Mouse (Mus musculus): ENCODE data around the gene Itga6. TPM values are rescaled to one million over a fixed set of nuclear protein-coding genes. Genes with fewer than 3 reads are reported as not detected.

The Itga6 gene
- polyA plus RNA-seq, 1 experiment from 2014 or later, result 5.3 TPM

DNA sequence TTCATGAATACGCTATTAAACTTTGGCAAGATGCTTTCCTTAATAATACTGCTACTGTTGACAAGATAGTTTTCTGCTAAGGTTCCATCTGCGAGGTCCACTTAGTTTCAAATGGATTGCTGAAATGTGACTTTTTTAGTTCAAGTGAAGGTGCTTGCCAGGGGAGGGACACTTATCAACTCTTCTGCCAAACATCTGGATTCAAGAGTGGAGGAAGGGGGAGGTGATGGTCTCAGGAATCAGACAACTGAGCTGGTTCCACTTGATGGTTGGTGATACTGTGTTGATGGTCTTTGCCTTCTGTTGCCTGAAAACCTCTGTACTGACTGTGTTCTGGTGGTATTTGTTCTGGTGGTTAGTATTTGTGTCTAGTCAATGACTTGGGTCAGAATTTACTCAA is 129.0 kb downstream of the Itga6 start:
- H3K4me2 ChIP-seq (ENCODE audit: low read depth, low read length), result peak overlapping the region; percentile 95
- H3K27ac ChIP-seq (ENCODE audit: low read length), result peak overlapping the region; percentile 96
- no peaks in the 10 kb centered on the region for H3K9me3 ChIP-seq (replicated peaks; ENCODE audit: control insufficient read depth, low read length)
- H3K36me3 ChIP-seq (ENCODE audit: control insufficient read depth, insufficient read depth), result no peaks in the 10 kb centered on the region
- ATAC-seq (ENCODE audit: low read depth), result 0 out of 2 replicates have a peak, but pooled peaks have one; percentile 9
- H3K27me3 ChIP-seq (ENCODE audit: control insufficient read depth, insufficient read depth, low read depth, low read length), result no peaks in the 10 kb centered on the region
- peaks cover 46% of the 10 kb centered on the region for H3K4me1 ChIP-seq (ENCODE audit: control insufficient read depth, low read depth, low read length)
- peak overlapping the region; percentile 98 for H3K9ac ChIP-seq (ENCODE audit: low read depth, low read length)
- WGBS (ENCODE audit: insufficient replicate concordance), result 30% methylated on average over 2 of the region's 2 CpGs
- H3K4me3 ChIP-seq (ENCODE audit: low read depth, low read length), result peak overlapping the region; percentile 94

DNA sequence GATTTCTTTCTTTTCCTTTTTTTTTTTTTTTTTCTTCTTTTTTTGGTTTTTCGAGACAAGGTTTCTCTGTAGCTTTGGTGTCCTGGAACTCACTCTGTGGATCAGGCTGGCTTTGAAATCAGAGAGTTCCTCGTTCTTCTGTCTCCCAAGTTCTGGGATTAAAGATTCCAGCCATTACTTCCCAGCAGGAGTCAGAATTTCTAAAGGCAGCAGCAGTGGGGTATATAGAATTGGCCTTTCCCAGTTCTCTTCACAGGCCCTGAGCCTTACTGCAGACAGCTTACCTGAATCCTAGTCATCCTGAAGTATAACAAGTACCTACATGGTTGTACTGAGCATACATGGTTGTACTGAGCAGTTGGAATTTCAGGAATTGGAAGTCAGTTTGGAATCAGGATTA is 129.4 kb downstream of the Itga6 start:
- H3K4me1 ChIP-seq (ENCODE audit: control insufficient read depth, low read depth, low read length), result peaks cover 49% of the 10 kb centered on the region
- H3K9me3 ChIP-seq (replicated peaks; ENCODE audit: control insufficient read depth, low read length), result no peaks in the 10 kb centered on the region
- H3K27ac ChIP-seq (ENCODE audit: low read length), result peak overlapping the region; percentile 96
- no peak for ATAC-seq (ENCODE audit: low read depth)
- peak overlapping the region; percentile 95 for H3K4me2 ChIP-seq (ENCODE audit: low read depth, low read length)
- peak overlapping the region; percentile 98 for H3K9ac ChIP-seq (ENCODE audit: low read depth, low read length)
- peak overlapping the region; percentile 94 for H3K4me3 ChIP-seq (ENCODE audit: low read depth, low read length)
- H3K36me3 ChIP-seq (ENCODE audit: control insufficient read depth, insufficient read depth), result no peaks in the 10 kb centered on the region
- H3K27me3 ChIP-seq (ENCODE audit: control insufficient read depth, insufficient read depth, low read depth, low read length), result no peaks in the 10 kb centered on the region
- 45% methylated on average over 2 of the region's 2 CpGs for WGBS (ENCODE audit: insufficient replicate concordance)

DNA sequence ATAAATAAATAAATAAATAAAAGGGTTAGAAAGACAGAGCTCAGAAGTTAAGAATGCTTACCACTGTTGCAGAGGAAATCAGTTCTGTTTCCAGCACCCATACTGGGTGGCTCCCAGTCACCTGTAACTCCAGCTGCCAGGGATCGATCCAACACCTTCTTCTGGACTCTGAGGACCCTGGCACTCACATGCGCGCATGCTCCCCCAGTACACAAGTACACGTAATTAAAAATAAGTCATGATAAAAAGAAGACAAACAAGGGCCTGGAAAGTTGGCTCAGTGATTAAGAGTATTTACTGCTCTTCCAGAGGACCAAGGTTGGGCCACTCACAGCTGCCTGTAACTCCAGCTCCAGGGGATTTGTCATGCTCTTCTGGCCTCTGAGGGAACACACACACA is 132.4 kb downstream of the Itga6 start:
- ATAC-seq (ENCODE audit: low read depth), result no peak
- H3K27me3 ChIP-seq (ENCODE audit: control insufficient read depth, insufficient read depth, low read depth, low read length), result no peaks in the 10 kb centered on the region
- H3K4me1 ChIP-seq (ENCODE audit: control insufficient read depth, low read depth, low read length), result peaks cover 41% of the 10 kb centered on the region

DNA sequence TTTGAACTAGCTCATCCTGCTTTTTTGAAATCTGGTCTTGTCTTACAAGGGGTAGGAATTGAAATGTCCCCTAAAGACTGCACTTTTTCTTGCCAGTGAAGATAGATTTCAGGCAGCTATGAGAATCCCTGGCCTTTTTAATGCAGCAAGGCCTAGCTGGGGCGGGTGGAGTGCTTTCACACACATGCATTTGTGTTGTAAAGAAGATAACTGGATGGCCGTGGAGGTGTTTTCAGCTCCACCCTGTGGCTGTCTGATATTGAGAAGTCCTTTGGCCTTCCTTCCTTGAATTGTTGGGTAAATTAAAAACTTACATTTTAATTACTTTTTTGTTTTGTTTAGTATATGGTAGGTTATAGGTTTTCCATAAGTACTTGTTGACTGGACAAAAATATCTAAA is 133.0 kb downstream of the Itga6 start:
- H3K9ac ChIP-seq (ENCODE audit: low read depth, low read length), result peak overlapping the region; percentile 33
- peak; percentile 63 for ATAC-seq (ENCODE audit: low read depth)
- WGBS (ENCODE audit: insufficient replicate concordance), result 19% methylated on average over 2 of the region's 2 CpGs

More for the DNA sequence above, 132.4 kb downstream of the Itga6 start:
- Histone ChIP-seq H3K9me3 (replicated peaks; ENCODE audit: control insufficient read depth, low read length) (no peaks in the 10 kb centered on the region), H3K9ac (ENCODE audit: low read depth, low read length) (peak overlapping the region; percentile 33), H3K36me3 (ENCODE audit: control insufficient read depth, insufficient read depth) (peaks cover 15% of the 10 kb centered on the region), H3K27ac (ENCODE audit: low read length) (peak overlapping the region; percentile 79), H3K4me3 (ENCODE audit: low read depth, low read length) (no peak overlapping the region), H3K4me2 (ENCODE audit: low read depth, low read length) (peak overlapping the region; percentile 4; the same call in 1 of the 2 replicates)
- 81% methylated on average over 4 of the region's 4 CpGs for WGBS (ENCODE audit: insufficient replicate concordance)

DNA sequence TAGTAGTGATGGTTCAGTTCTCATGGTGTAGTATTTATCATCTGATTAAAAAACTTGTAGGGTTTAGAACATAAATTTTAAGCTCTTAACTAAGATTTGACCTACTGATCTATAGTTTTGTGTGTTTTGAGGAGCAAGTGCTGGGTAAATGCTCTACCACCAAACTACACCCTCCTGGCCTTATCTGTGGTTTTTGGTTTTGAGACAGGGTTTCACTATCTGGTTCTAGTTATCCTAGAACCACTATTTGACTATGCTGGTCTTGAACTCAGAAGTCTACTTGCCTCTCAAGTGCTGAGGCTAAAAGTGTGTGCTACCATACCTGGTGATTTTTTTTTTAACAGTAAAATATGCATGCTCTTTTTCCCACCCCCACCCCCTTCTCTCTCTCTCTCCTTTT is 133.5 kb downstream of the Itga6 start:
- Histone ChIP-seq H3K9me3 (replicated peaks; ENCODE audit: control insufficient read depth, low read length) (no peaks in the 10 kb centered on the region), H3K9ac (ENCODE audit: low read depth, low read length) (no peak overlapping the region), H3K4me2 (ENCODE audit: low read depth, low read length) (0 out of 2 replicates have a peak overlapping the region, but pooled peaks have one; percentile 41), H3K36me3 (ENCODE audit: control insufficient read depth, insufficient read depth) (peaks cover 16% of the 10 kb centered on the region), H3K27ac (ENCODE audit: low read length) (peak overlapping the region; percentile 72), H3K4me1 (ENCODE audit: control insufficient read depth, low read depth, low read length) (peaks cover 37% of the 10 kb centered on the region), H3K4me3 (ENCODE audit: low read depth, low read length) (no peak overlapping the region), H3K27me3 (ENCODE audit: control insufficient read depth, insufficient read depth, low read depth, low read length) (no peaks in the 10 kb centered on the region)
- ATAC-seq (ENCODE audit: low read depth), result peak; percentile 60

More for the DNA sequence above, 133.0 kb downstream of the Itga6 start:
- Histone ChIP-seq H3K27me3 (ENCODE audit: control insufficient read depth, insufficient read depth, low read depth, low read length) (no peaks in the 10 kb centered on the region), H3K9me3 (replicated peaks; ENCODE audit: control insufficient read depth, low read length) (no peaks in the 10 kb centered on the region), H3K27ac (ENCODE audit: low read length) (peak overlapping the region; percentile 79), H3K4me2 (ENCODE audit: low read depth, low read length) (peak overlapping the region; percentile 4), H3K36me3 (ENCODE audit: control insufficient read depth, insufficient read depth) (peaks cover 15% of the 10 kb centered on the region), H3K4me3 (ENCODE audit: low read depth, low read length) (no peak overlapping the region), H3K4me1 (ENCODE audit: control insufficient read depth, low read depth, low read length) (peaks cover 41% of the 10 kb centered on the region)

DNA sequence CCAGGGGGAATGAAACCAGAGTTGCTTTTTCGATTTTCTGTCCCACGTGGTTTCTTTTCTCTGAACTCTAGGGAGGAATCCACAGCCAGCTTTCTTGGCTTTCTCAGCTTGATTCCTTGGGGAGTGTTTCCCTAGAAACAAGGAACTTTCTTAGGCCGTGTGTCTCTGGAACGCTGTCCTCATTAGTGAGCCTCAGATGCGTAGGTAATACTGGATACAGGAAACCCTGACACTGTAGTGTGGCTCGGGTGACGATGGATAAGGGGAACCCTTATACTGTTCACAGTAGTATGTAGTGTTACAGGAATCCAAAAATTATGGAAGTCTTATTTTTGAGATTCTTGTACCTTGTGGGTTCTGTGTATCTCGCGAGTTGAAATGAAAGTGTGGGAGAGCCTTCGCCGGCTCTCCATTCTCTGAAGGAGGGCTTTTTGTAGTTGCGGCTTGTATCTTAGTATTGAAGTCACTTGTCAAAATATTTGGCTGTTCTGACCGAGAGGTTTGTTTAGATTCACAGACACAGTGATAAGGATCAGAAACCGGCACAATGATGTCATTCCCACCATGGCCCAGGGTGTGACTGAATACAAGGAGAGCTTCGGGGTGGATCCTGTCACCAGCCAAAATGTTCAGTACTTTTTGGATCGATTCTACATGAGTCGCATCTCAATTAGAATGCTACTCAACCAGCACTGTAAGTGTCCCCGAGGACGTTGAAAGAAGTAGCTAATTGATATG is 137.7 kb downstream of the Itga6 start:
- Histone ChIP-seq H3K4me3 (ENCODE audit: low read depth, low read length) (no peak overlapping the region), H3K9ac (ENCODE audit: low read depth, low read length) (no peak overlapping the region), H3K4me1 (ENCODE audit: control insufficient read depth, low read depth, low read length) (peaks cover 10% of the 10 kb centered on the region), H3K27me3 (ENCODE audit: control insufficient read depth, insufficient read depth, low read depth, low read length) (no peaks in the 10 kb centered on the region), H3K4me2 (ENCODE audit: low read depth, low read length) (no peak overlapping the region), H3K9me3 (replicated peaks; ENCODE audit: control insufficient read depth, low read length) (no peaks in the 10 kb centered on the region), H3K27ac (ENCODE audit: low read length) (no peak overlapping the region), H3K36me3 (ENCODE audit: control insufficient read depth, insufficient read depth) (peaks cover 42% of the 10 kb centered on the region)
- 81% methylated on average over 19 of the region's 19 CpGs for WGBS (ENCODE audit: insufficient replicate concordance)
- no peak for ATAC-seq (ENCODE audit: low read depth)

DNA sequence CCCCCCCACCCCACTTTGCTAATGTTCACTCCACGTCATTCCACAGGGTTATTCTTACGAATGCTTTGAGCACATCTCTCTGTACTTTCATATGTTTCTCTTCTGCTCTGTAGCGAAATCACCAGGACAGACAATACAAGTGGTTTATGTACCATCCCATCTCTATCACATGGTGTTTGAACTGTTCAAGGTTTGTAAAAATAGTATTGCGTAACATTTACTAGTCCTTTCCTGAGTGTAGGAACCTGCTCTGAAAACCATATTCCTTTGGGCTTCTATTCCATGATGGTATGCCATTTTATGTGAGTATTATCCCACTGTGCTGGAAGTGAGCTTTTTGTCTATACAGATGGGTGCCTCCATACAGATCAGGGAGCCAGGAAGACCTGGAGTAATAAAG is 141.9 kb downstream of the Itga6 start:
- ATAC-seq (ENCODE audit: low read depth), result no peak

DNA sequence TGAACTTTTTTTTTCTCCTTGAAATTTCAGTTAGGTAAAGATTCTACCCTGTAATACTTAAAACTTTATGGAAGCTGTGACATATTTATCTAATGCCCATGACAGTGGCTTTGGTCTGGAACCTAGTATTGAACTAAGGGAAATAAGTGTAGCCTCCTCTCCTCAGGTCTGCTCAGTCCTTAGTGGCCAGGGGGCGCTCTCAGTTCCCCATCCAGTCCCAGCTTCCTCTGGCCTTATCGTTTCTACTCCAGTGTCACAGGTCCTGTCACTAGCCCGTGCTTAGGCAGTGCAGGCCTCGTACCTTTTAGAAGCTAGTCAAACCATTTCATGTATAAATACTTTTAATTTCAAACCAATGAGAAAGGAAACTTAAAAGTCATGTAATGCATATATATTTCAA is 143.0 kb downstream of the Itga6 start:
- H3K36me3 ChIP-seq (ENCODE audit: control insufficient read depth, insufficient read depth), result peaks cover 53% of the 10 kb centered on the region
- H3K9ac ChIP-seq (ENCODE audit: low read depth, low read length), result no peak overlapping the region
- H3K4me2 ChIP-seq (ENCODE audit: low read depth, low read length), result no peak overlapping the region
- WGBS (ENCODE audit: insufficient replicate concordance), result 62% methylated on average over 4 of the region's 4 CpGs
- H3K4me3 ChIP-seq (ENCODE audit: low read depth, low read length), result no peak overlapping the region
- H3K9me3 ChIP-seq (replicated peaks; ENCODE audit: control insufficient read depth, low read length), result no peaks in the 10 kb centered on the region
- no peak overlapping the region for H3K27ac ChIP-seq (ENCODE audit: low read length)
- no peaks in the 10 kb centered on the region for H3K4me1 ChIP-seq (ENCODE audit: control insufficient read depth, low read depth, low read length)
- ATAC-seq (ENCODE audit: low read depth), result no peak
- no peaks in the 10 kb centered on the region for H3K27me3 ChIP-seq (ENCODE audit: control insufficient read depth, insufficient read depth, low read depth, low read length)

More for the DNA sequence above, 141.9 kb downstream of the Itga6 start:
- Histone ChIP-seq H3K9ac (ENCODE audit: low read depth, low read length) (no peak overlapping the region), H3K27ac (ENCODE audit: low read length) (no peak overlapping the region), H3K27me3 (ENCODE audit: control insufficient read depth, insufficient read depth, low read depth, low read length) (no peaks in the 10 kb centered on the region), H3K4me2 (ENCODE audit: low read depth, low read length) (no peak overlapping the region), H3K4me3 (ENCODE audit: low read depth, low read length) (no peak overlapping the region), H3K9me3 (replicated peaks; ENCODE audit: control insufficient read depth, low read length) (no peaks in the 10 kb centered on the region), H3K4me1 (ENCODE audit: control insufficient read depth, low read depth, low read length) (no peaks in the 10 kb centered on the region), H3K36me3 (ENCODE audit: control insufficient read depth, insufficient read depth) (peaks cover 46% of the 10 kb centered on the region)
- WGBS (ENCODE audit: insufficient replicate concordance), result 87% methylated on average over 4 of the region's 4 CpGs

DNA sequence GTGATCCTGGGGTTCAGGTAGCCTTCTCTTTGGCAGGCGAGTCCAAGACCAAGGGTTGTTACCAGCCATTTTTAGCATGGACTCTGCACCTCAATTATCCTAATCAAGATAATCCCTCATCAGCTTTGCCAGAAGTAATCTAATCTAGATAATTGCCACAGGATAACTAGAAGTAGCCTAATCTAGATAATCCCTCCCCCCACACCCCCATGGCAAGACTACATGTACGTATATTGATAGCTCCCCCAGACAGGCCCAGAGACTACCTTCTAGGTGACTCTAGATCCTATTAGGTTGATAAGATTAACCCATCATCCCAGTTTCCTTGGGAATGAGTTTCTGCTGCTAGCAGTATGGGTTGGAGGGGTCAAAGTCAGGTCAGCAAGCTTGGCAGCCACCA is 146.1 kb downstream of the Itga6 start:
- Histone ChIP-seq H3K27ac (ENCODE audit: low read length) (no peak overlapping the region), H3K4me1 (ENCODE audit: control insufficient read depth, low read depth, low read length) (no peaks in the 10 kb centered on the region), H3K4me2 (ENCODE audit: low read depth, low read length) (no peak overlapping the region), H3K9me3 (replicated peaks; ENCODE audit: control insufficient read depth, low read length) (no peaks in the 10 kb centered on the region), H3K9ac (ENCODE audit: low read depth, low read length) (no peak overlapping the region), H3K4me3 (ENCODE audit: low read depth, low read length) (no peak overlapping the region), H3K27me3 (ENCODE audit: control insufficient read depth, insufficient read depth, low read depth, low read length) (no peaks in the 10 kb centered on the region), H3K36me3 (ENCODE audit: control insufficient read depth, insufficient read depth) (peaks cover 44% of the 10 kb centered on the region)
- no peak for ATAC-seq (ENCODE audit: low read depth)
- WGBS (ENCODE audit: insufficient replicate concordance), result 80% methylated on average over 2 of the region's 2 CpGs
